Mouse (Mus musculus): ENCODE results near the gene Lgals9.

The Lgals9 gene

GRCm38 (mm10) chr11:78922678-78923407 lies 61.9 kb downstream of the Lgals9 start:
- DNase-seq (ENCODE audit: low spot score in 2 of 2): peak in 1 of 2 experiments; percentile 16

DNA sequence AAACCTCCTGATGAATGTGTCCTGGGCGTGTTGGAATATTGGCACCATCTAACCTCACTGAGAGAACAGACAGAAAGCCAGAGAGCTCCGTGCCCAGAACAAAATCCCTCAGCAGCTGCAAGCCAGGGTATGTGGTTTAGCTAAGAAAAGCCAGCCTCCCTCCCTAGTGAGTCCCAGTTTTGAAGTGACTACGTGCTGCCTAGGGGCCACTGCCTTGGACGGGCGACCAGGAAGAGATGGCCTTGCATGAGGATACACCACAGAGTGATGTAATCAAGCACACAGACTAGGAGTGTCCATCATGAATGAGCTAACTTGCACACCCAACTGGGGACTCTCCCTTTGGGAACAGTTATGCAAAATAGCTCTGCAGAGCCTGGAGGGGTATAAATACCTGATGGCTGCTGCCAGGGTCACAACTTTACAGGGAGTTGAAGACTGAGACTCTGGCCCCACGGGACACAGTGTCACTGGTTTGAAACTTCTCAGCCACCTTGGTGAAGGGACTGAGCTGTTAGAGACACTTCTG lies 64.3 kb downstream of the Lgals9 start, which contains the start of gene Nos2:
TSS of gene Nos2 (plus strand) at position 377 of the 529 bp plus-strand sequence.
- no peak for DNase-seq (ENCODE audit: low spot score in 2 of 2)

DNA sequence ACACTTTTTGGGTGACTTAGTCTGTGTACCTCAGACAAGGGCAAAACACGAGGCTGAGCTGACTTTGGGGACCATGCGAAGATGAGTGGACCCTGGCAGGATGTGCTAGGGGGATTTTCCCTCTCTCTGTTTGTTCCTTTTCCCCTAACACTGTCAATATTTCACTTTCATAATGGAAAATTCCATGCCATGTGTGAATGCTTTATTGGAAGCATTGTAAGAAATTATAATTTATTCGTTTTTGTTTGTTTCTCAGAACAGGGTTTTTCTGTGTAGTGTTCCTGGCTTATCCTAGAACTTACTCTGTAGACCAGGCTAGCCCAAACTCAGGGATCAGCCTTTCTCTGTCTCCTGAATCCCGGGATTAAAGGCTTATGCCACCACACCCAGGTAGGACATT lies 65.0 kb downstream of the Lgals9 start:
- DNase-seq (ENCODE audit: low spot score in 2 of 2): no peak

GRCm38 (mm10) chr11:78916410-78916809 lies 68.3 kb downstream of the Lgals9 start:
- DNase-seq (ENCODE audit: low spot score in 2 of 2): no peak

DNA sequence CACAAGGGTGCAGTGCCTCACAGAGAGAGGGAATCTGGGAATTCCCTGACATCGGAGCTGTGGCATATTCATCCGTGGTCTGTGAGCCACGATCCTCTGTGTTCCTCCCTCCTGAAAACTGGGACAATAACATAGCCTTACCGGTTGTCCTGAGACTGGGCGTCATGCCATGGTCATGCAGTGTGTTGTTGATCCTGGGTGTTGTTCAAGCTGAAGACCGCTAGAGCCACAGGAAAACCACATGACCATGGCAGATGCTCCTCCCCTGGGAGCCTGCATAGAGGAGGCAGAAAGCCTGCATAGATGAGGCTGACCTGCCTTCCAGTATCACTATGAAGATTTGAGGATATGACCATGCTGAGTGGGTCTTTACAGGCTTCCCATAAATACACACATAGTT lies 69.3 kb downstream of the Lgals9 start:
- no peak for DNase-seq (ENCODE audit: low spot score in 2 of 2)

All from cerebellum, postnatal 4 days (tissue).